Mouse (Mus musculus) T-cell, adult 2 months (primary cell): ENCODE measurements around the gene Zmiz2.
"Not testable (repeated sequence)": the region's sequence is repeated elsewhere in the genome, so short reads cannot be mapped to it uniquely, and the experiment has no call there.

ENCODE experiments used
- DNase-seq: peaks from one replicate; pipeline ENCODE4 v3.0.0; 2022; ENCODE audit warnings: low spot score

The Zmiz2 gene

GRCm38 (mm10) chr11:6388726-6389413 is at the start of gene Zmiz2:
Gene Zmiz2, plus strand, starts transcription at chr11:6389074.
- DNase-seq = peak; percentile 93

- no peak for DNase-seq
Measured at GRCm38 (mm10) chr11:6345956-6346355, 42.9 kb upstream of the Zmiz2 start.

GRCm38 (mm10) chr11:6346966-6347365 is 41.9 kb upstream of the Zmiz2 start:
- no peak for DNase-seq

- no peak for DNase-seq
Measured at GRCm38 (mm10) chr11:6348681-6349200, 40.1 kb upstream of the Zmiz2 start.

GRCm38 (mm10) chr11:6349586-6349985 is 39.3 kb upstream of the Zmiz2 start:
- no peak for DNase-seq

- no peak for DNase-seq
Measured at GRCm38 (mm10) chr11:6355106-6355505, 33.8 kb upstream of the Zmiz2 start.

GRCm38 (mm10) chr11:6364581-6365275 is 24.1 kb upstream of the Zmiz2 start:
- no peak for DNase-seq

GRCm38 (mm10) chr11:6365885-6366284 is 23.0 kb upstream of the Zmiz2 start:
- DNase-seq = peak; percentile 87

- DNase-seq = no peak
Measured at GRCm38 (mm10) chr11:6366434-6366833, 22.4 kb upstream of the Zmiz2 start.

- no peak for DNase-seq
Measured at GRCm38 (mm10) chr11:6367156-6367555, 21.7 kb upstream of the Zmiz2 start.

GRCm38 (mm10) chr11:6367986-6368385 is 20.9 kb upstream of the Zmiz2 start:
- not testable (repeated sequence) for DNase-seq

- DNase-seq = no peak
Measured at GRCm38 (mm10) chr11:6371376-6372155, 17.3 kb upstream of the Zmiz2 start.

GRCm38 (mm10) chr11:6372784-6373183 is 16.1 kb upstream of the Zmiz2 start:
- no peak for DNase-seq

GRCm38 (mm10) chr11:6380916-6381315 is 8.0 kb upstream of the Zmiz2 start:
- DNase-seq = no peak

- no peak for DNase-seq
Measured at GRCm38 (mm10) chr11:6388126-6388725, 648 bp upstream of the Zmiz2 start.

GRCm38 (mm10) chr11:6389483-6389921 is 628 bp downstream of the Zmiz2 start:
- no peak for DNase-seq

- DNase-seq = no peak
Measured at GRCm38 (mm10) chr11:6390376-6391053, 1.6 kb downstream of the Zmiz2 start.

GRCm38 (mm10) chr11:6391516-6392276 is 2.8 kb downstream of the Zmiz2 start:
- peak; percentile 68 for DNase-seq

GRCm38 (mm10) chr11:6392857-6393256 is 4.0 kb downstream of the Zmiz2 start:
- DNase-seq = no peak

GRCm38 (mm10) chr11:6393866-6394265 is 5.0 kb downstream of the Zmiz2 start:
- DNase-seq = no peak

GRCm38 (mm10) chr11:6395565-6395964 is 6.7 kb downstream of the Zmiz2 start:
- no peak for DNase-seq
